ENCODE assay signal across 8 mouse cellular contexts in genomic region chr16:45090005-45090404, GRCm38 (mm10). TPM values are rescaled to one million over a fixed set of nuclear protein-coding genes. Genes with fewer than 3 reads are reported as not detected.
A peak's percentile ranks its signal among the peaks of the same experiment; 100 is the strongest.
DNase-seq lines count a peak whose midpoint lies in the region; ATAC-seq and TF ChIP-seq lines count a peak whose summit lies in the region.

No protein-coding gene starts in this region.

- H3K4me2 ChIP-seq in embryonic facial prominence, embryonic 12.5 days (replicated peaks) = no peak overlapping the region
- peak overlapping the region; percentile 36 for H3K4me2 ChIP-seq in heart, embryonic 13.5 days
- no peak overlapping the region for H3K4me2 ChIP-seq in kidney, postnatal 0 days (ENCODE audit: low read length)
- H3K4me2 ChIP-seq in liver, embryonic 11.5 days = peak overlapping the region; percentile 49

- no peak overlapping the region for H3K27ac ChIP-seq in embryonic facial prominence, embryonic 12.5 days
- H3K27ac ChIP-seq in heart, embryonic 13.5 days (replicated peaks) = no peak overlapping the region
- no peak overlapping the region for H3K27ac ChIP-seq in kidney, postnatal 0 days
- H3K27ac ChIP-seq in liver, embryonic 11.5 days (ENCODE audit: low read depth, low read length) = no peak overlapping the region

- 11% methylated on average over 10 of the region's 10 CpGs for WGBS in embryonic facial prominence, embryonic 12.5 days
- WGBS in heart, embryonic 13.5 days = 9% methylated on average over 10 of the region's 10 CpGs
- 4% methylated on average over 10 of the region's 10 CpGs for WGBS in kidney, postnatal 0 days
- 12% methylated on average over 10 of the region's 10 CpGs for WGBS in liver, embryonic 11.5 days

- H3K4me3 ChIP-seq in embryonic facial prominence, embryonic 12.5 days = no peak overlapping the region
- no peak overlapping the region for H3K4me3 ChIP-seq in heart, embryonic 13.5 days
- no peak overlapping the region for H3K4me3 ChIP-seq in kidney, postnatal 0 days (replicated peaks; ENCODE audit: low read depth, low read length)
- H3K4me3 ChIP-seq in liver, embryonic 11.5 days (ENCODE audit: low read depth, low read length) = no peak overlapping the region

- H3K27me3 ChIP-seq in embryonic facial prominence, embryonic 12.5 days = no peaks in the 10 kb centered on the region
- no peaks in the 10 kb centered on the region for H3K27me3 ChIP-seq in heart, embryonic 13.5 days (replicated peaks)
- no peaks in the 10 kb centered on the region for H3K27me3 ChIP-seq in kidney, postnatal 0 days (ENCODE audit: insufficient read depth, low read length)
- H3K27me3 ChIP-seq in liver, embryonic 11.5 days (replicated peaks; ENCODE audit: control insufficient read depth, insufficient read depth, low read length) = no peaks in the 10 kb centered on the region

- no peaks in the 10 kb centered on the region for H3K9me3 ChIP-seq in embryonic facial prominence, embryonic 12.5 days
- H3K9me3 ChIP-seq in heart, embryonic 13.5 days = no peaks in the 10 kb centered on the region
- no peaks in the 10 kb centered on the region for H3K9me3 ChIP-seq in kidney, postnatal 0 days (replicated peaks; ENCODE audit: low read length)
- H3K9me3 ChIP-seq in liver, embryonic 11.5 days (ENCODE audit: control insufficient read depth, low read length) = no peaks in the 10 kb centered on the region

- TF ChIP-seq CTCF in kidney, postnatal 0 days (IDR thresholded peaks at IDR 0.05; ENCODE audit: low read depth) = peak; percentile 92

- H3K4me1 ChIP-seq in embryonic facial prominence, embryonic 12.5 days = peaks cover 14% of the 10 kb centered on the region; the same call in 1 of the 2 replicates
- peaks cover 35% of the 10 kb centered on the region for H3K4me1 ChIP-seq in heart, embryonic 13.5 days
- peaks cover 7% of the 10 kb centered on the region; the same call in 1 of the 2 replicates for H3K4me1 ChIP-seq in kidney, postnatal 0 days (replicated peaks; ENCODE audit: insufficient read depth, low read length)
- H3K4me1 ChIP-seq in liver, embryonic 11.5 days (replicated peaks; ENCODE audit: control insufficient read depth, insufficient read depth, low read length) = no peaks in the 10 kb centered on the region

- no peaks in the 10 kb centered on the region for H3K36me3 ChIP-seq in embryonic facial prominence, embryonic 12.5 days
- no peaks in the 10 kb centered on the region for H3K36me3 ChIP-seq in heart, embryonic 13.5 days
- H3K36me3 ChIP-seq in kidney, postnatal 0 days (ENCODE audit: insufficient read depth, low read length) = no peaks in the 10 kb centered on the region
- no peaks in the 10 kb centered on the region for H3K36me3 ChIP-seq in liver, embryonic 11.5 days (ENCODE audit: control insufficient read depth, insufficient read depth, low read length)

- no peak overlapping the region for H3K9ac ChIP-seq in embryonic facial prominence, embryonic 12.5 days
- 0 out of 2 replicates have a peak overlapping the region, but pooled peaks have one; percentile 50 for H3K9ac ChIP-seq in heart, embryonic 13.5 days
- no peak overlapping the region for H3K9ac ChIP-seq in kidney, postnatal 0 days (ENCODE audit: low read depth, low read length)
- H3K9ac ChIP-seq in liver, embryonic 11.5 days (ENCODE audit: low read depth, low read length) = no peak overlapping the region

- ATAC-seq in embryonic facial prominence, embryonic 12.5 days (ENCODE audit: insufficient number of reproducible peaks, insufficient read depth, low FRiP score, low TSS enrichment) = peak; percentile 50; the same call in 1 of the 2 replicates
- peak; percentile 40; the same call in 1 of the 2 replicates for ATAC-seq in heart, embryonic 13.5 days (ENCODE audit: extremely low read depth, insufficient number of reproducible peaks, low FRiP score, low TSS enrichment)
- ATAC-seq in kidney, postnatal 0 days (replicated peaks; ENCODE audit: low FRiP score, low read depth) = peak; percentile 68; the same call in 1 of the 2 replicates
- ATAC-seq in liver, embryonic 11.5 days (replicated peaks; ENCODE audit: low FRiP score) = peak; percentile 71
- ATAC-seq in monocyte, adult 5-6 weeks (replicated peaks; ENCODE audit: insufficient number of reproducible peaks, low FRiP score, low TSS enrichment, poor library complexity, severe bottlenecking) = peak; percentile 80

- peak; percentile 91 for DNase-seq in 416B (ENCODE audit: low read depth)
- DNase-seq in adrenal gland, postnatal 14 days = peak; percentile 77
- DNase-seq in kidney, postnatal 0 days (ENCODE audit: low spot score) = peak; percentile 88
- DNase-seq in liver, embryonic 11.5 days (ENCODE audit: low spot score) = peak; percentile 70
- peak; percentile 51 to 78 for DNase-seq in spleen, postnatal 4 days (ENCODE audit: low spot score in 2 of 2)

RNA-seq across cellular contexts. Expression of gene Ccdc80, which starts 3.2 kb away (rescaled TPM):
- total RNA-seq in adrenal gland, postnatal 14 days (2021) = 46.9 and 47.7 TPM in 2 replicates
- polyA plus RNA-seq in embryonic facial prominence, embryonic 12.5 days (2016; fragmentation: Nextera tagmentation; extraction: Ambion mirVana) = 38.7 and 49.6 TPM in 2 replicates
- 102 and 111 TPM in 2 replicates for polyA plus RNA-seq in heart, embryonic 13.5 days (2015; fragmentation: Nextera tagmentation; extraction: Ambion mirVana)
- polyA plus RNA-seq in kidney, postnatal 0 days (2015; fragmentation: Nextera tagmentation; extraction: Ambion mirVana) = 99.7 and 113 TPM in 2 replicates
- polyA plus RNA-seq in liver, embryonic 11.5 days (2014; fragmentation: Nextera tagmentation; extraction: Ambion mirVana) = 20.6 and 23.7 TPM in 2 replicates
- 3.6 TPM in 1 of 3 replicates, not detected in the others for total RNA-seq in monocyte, adult 5-6 weeks (2017)

Comparison
In these comparisons a context has a peak if more than half of its experiments do, and no peak if none do; other contexts are left out.
1. H3K4me2 ChIP-seq: peak in heart, embryonic 13.5 days (single experiment) and liver, embryonic 11.5 days (single experiment); none in embryonic facial prominence, embryonic 12.5 days (single experiment) and kidney, postnatal 0 days (single experiment).
2. Peak in every context shown above with its lines, with median percentiles within 50 percentile points of each other: DNase-seq and ATAC-seq.